Mouse (Mus musculus): Measurements from ENCODE around the gene Frmpd2. TPM values are rescaled to one million over a fixed set of nuclear protein-coding genes. Genes with fewer than 3 reads are reported as not detected.

The Frmpd2 gene
- not detected in 2 replicates for total RNA-seq (2012; rRNA removed)
- total RNA-seq (2014; rRNA removed) = not detected in 2 replicates
- not detected in 2 replicates for polyA plus RNA-seq (2012; ENCODE audit: insufficient read length, low read depth)

- no peak for DNase-seq (ENCODE audit: extremely low read depth)
- Histone ChIP-seq H3K4me2 (ENCODE audit: insufficient read depth, low read depth, poor library complexity, severe bottlenecking) (no peak within 1 kb of the TSS), H3K27me3 (replicated peaks) (no peaks in the 10 kb centered on the region), H3K4me3 (replicated peaks in 1 of 3; ENCODE audit: low read depth in 2 of 3, low read length in 2 of 3, poor library complexity in 1 of 3) (no peak within 1 kb of the TSS), H3K9me3 (replicated peaks; ENCODE audit: low read length) (no peaks in the 10 kb centered on the region), H3K9ac (ENCODE audit: insufficient read depth, low read depth) (no peak within 1 kb of the TSS), H3K36me3 (replicated peaks in 1 of 2; ENCODE audit: control insufficient read depth in 1 of 2, insufficient read depth in 1 of 2, low read length in 1 of 2) (no peaks in the 10 kb centered on the region), H3K4me1 (ENCODE audit: control insufficient read depth in 1 of 2, insufficient read depth in 2 of 2) (peaks cover 4 to 29% of the 10 kb centered on the region in 2 experiments; a peak in 2 of 4 replicates), H3K79me2 (replicated peaks; ENCODE audit: control insufficient read depth, extremely low read depth, insufficient read depth, poor library complexity, severe bottlenecking) (no peaks in the 10 kb centered on the region), H3K27ac (ENCODE audit: insufficient read depth, low read depth) (no peak within 1 kb of the TSS)
- TF ChIP-seq UBTF (IDR thresholded peaks at IDR 0.05; ENCODE audit: low read depth, low read length) = no peak
- no peak for TF ChIP-seq NRF1 (IDR thresholded peaks at IDR 0.05; ENCODE audit: low read depth, low read length)
- TF ChIP-seq PAX5 (IDR thresholded peaks at IDR 0.05; ENCODE audit: low read length) = no peak
- in situ Hi-C loops (cut with MboI; ENCODE audit: low pct_ligation_motif_present, low pct_unique_long_range_greater_than_20kb, low sequenced_read_pairs) (no loop called here), dilution Hi-C loops (cut with MboI; ENCODE audit: extremely low pct_ligation_motif_present, extremely low pct_unique_long_range_greater_than_20kb, low sequenced_read_pairs) (no loop called here)
Measured at GRCm38 (mm10) chr14:33471331-33471730, at the start of gene Frmpd2. TSS of gene Frmpd2 (plus strand) at chr14:33471696.

- in situ Hi-C loops (cut with MboI; ENCODE audit: low pct_ligation_motif_present, low pct_unique_long_range_greater_than_20kb, low sequenced_read_pairs) = no loop called here
- no peak for TF ChIP-seq PAX5 (IDR thresholded peaks at IDR 0.05; ENCODE audit: low read length)
- no peak for TF ChIP-seq RAD21 (IDR thresholded peaks at IDR 0.05; ENCODE audit: low read depth, low read length)
- no peak for TF ChIP-seq SMC3 (IDR thresholded peaks at IDR 0.05; ENCODE audit: low read depth, low read length)
- no peak for TF ChIP-seq JUND (conservative IDR thresholded peaks at IDR 0.05; ENCODE audit: low read depth, low read length)
- TF ChIP-seq MAZ (IDR thresholded peaks at IDR 0.05; ENCODE audit: low read depth, low read length) = no peak
- no peak for TF ChIP-seq GABPA (IDR thresholded peaks at IDR 0.05; ENCODE audit: insufficient replicate concordance, low read depth, low read length)
- TF ChIP-seq MAFK (IDR thresholded peaks at IDR 0.05; ENCODE audit: insufficient replicate concordance, low read length) = no peak
- TF ChIP-seq CTCF (conservative IDR thresholded peaks at IDR 0.05 in 1 of 2, IDR thresholded peaks at IDR 0.05 in 1 of 2; ENCODE audit: low read depth in 2 of 2, low read length in 2 of 2) = no peak
- TF ChIP-seq MEF2A (IDR thresholded peaks at IDR 0.05; ENCODE audit: borderline replicate concordance, low read depth, low read length) = no peak
- no peak for TF ChIP-seq HCFC1 (IDR thresholded peaks at IDR 0.05; ENCODE audit: low read depth, low read length)
- TF ChIP-seq MAX (IDR thresholded peaks at IDR 0.05; ENCODE audit: low read length) = no peak
- TF ChIP-seq ELF1 (IDR thresholded peaks at IDR 0.05; ENCODE audit: low read depth, low read length) = no peak
- TF ChIP-seq SIN3A (IDR thresholded peaks at IDR 0.05; ENCODE audit: low read length) = no peak
- TF ChIP-seq ZKSCAN1 (IDR thresholded peaks at IDR 0.05; ENCODE audit: borderline replicate concordance, low read depth, low read length) = no peak
- no peak for TF ChIP-seq TBP (conservative IDR thresholded peaks at IDR 0.05; ENCODE audit: low read depth, low read length)
- no peak for TF ChIP-seq ZC3H11A (IDR thresholded peaks at IDR 0.05; ENCODE audit: low read depth, low read length)
- TF ChIP-seq JUN (IDR thresholded peaks at IDR 0.05; ENCODE audit: insufficient read depth, low read depth, low read length) = no peak
- Histone ChIP-seq H3K4me2 (ENCODE audit: insufficient read depth, low read depth, poor library complexity, severe bottlenecking) (no peak overlapping the region), H3K79me2 (replicated peaks; ENCODE audit: control insufficient read depth, extremely low read depth, insufficient read depth, poor library complexity, severe bottlenecking) (no peaks in the 10 kb centered on the region), H3K4me3 (replicated peaks in 1 of 3; ENCODE audit: low read depth in 2 of 3, low read length in 2 of 3, poor library complexity in 1 of 3) (no peak overlapping the region), H3K27me3 (replicated peaks) (no peaks in the 10 kb centered on the region), H3K36me3 (replicated peaks in 1 of 2; ENCODE audit: control insufficient read depth in 1 of 2, insufficient read depth in 1 of 2, low read length in 1 of 2) (peaks cover 0 to 2% of the 10 kb centered on the region in 2 experiments), H3K9ac (ENCODE audit: insufficient read depth, low read depth) (no peak overlapping the region), H3K9me3 (replicated peaks; ENCODE audit: low read length) (no peaks in the 10 kb centered on the region), H3K27ac (ENCODE audit: insufficient read depth, low read depth) (no peak overlapping the region), H3K4me1 (ENCODE audit: control insufficient read depth in 1 of 2, insufficient read depth in 2 of 2) (peaks cover 0 to 15% of the 10 kb centered on the region in 2 experiments; a peak in 1 of 4 replicates)
- dilution Hi-C loops (cut with MboI; ENCODE audit: extremely low pct_ligation_motif_present, extremely low pct_unique_long_range_greater_than_20kb, low sequenced_read_pairs) = no loop called here
- DNase-seq (ENCODE audit: extremely low read depth) = no peak
Measured at GRCm38 (mm10) chr14:33423003-33423402, 48.5 kb upstream of the Frmpd2 start.

All from CH12.LX (cell line).